ENCODE assay signal across 16 mouse cellular contexts in genomic region chr1:65198861-65199260, GRCm38 (mm10).
"Had no signal": no experiment of that assay in that cellular context is flagged by ENCODE, and none has a peak within 500 bp of the region (broad histone marks: within the 10 kb centered on the region; RNA-seq: fewer than 3 reads in every experiment).

No protein-coding gene starts in this region.

- H3K27me3 ChIP-seq: neural tube, embryonic 12.5 days; neural tube, embryonic 13.5 days; stomach, embryonic 15.5 days had no signal

- H3K4me1 ChIP-seq: neural tube, embryonic 12.5 days; neural tube, embryonic 13.5 days; stomach, embryonic 15.5 days had no signal

- H3K4me3 ChIP-seq: neural tube, embryonic 12.5 days; neural tube, embryonic 13.5 days; stomach, embryonic 15.5 days had no signal

- H3K27ac ChIP-seq: neural tube, embryonic 12.5 days; neural tube, embryonic 13.5 days; stomach, embryonic 15.5 days; stomach, postnatal 0 days had no signal

- H3K9ac ChIP-seq: neural tube, embryonic 12.5 days; neural tube, embryonic 13.5 days; stomach, embryonic 15.5 days had no signal

- H3K36me3 ChIP-seq: stomach, embryonic 15.5 days had no signal

- H3K4me2 ChIP-seq: neural tube, embryonic 12.5 days; neural tube, embryonic 13.5 days; stomach, embryonic 15.5 days had no signal

- DNase-seq: retina, postnatal 1 day; right cerebral cortex, adult 18-20 months; right cerebral cortex, postnatal 14 days; right cerebral cortex, postnatal 25 days; right cerebral cortex, postnatal 4 days; spleen, adult 18-20 months; thymus, adult 18-20 months; thymus, adult 2 months; thymus, postnatal 14 days; thymus, postnatal 25 days; thymus, postnatal 36 days; thymus, postnatal 4 days had no signal

- H3K9me3 ChIP-seq: neural tube, embryonic 12.5 days; neural tube, embryonic 13.5 days; stomach, embryonic 15.5 days had no signal
